Mouse (Mus musculus) neural tube, embryonic 12.5 days (tissue): ENCODE measurements around the gene Aknad1. TPM values are rescaled to one million over a fixed set of nuclear protein-coding genes. Genes with fewer than 3 reads are reported as not detected.

Source experiments
- polyA plus RNA-seq: library from polyadenylated mRNA; unstranded; fragments of >200 nt; fragmentation: Nextera tagmentation; extraction: Ambion mirVana; gene quantifications from 2 replicates; pipeline ENCODE4 v1.2.1, GENCODE M21; 2016

Gene Aknad1
- polyA plus RNA-seq, 1 experiment from 2014 or later: 0.08 TPM

Other genes with a start within 250 kb of the Aknad1 start
- gene 1700013F07Rik, start 205.5 kb upstream of the Aknad1 start, polyA plus RNA-seq: 0.32 TPM in 1 of 2 replicates, not detected in the other
- gene 5330417C22Rik, start 203.1 kb upstream of the Aknad1 start, polyA plus RNA-seq: 4.6 TPM in 2 replicates
- 55.3 and 56.7 TPM in 2 replicates for gene Tmem167b, start 177.2 kb upstream of the Aknad1 start, polyA plus RNA-seq
- gene Taf13, start 168.0 kb upstream of the Aknad1 start, polyA plus RNA-seq: 72.6 and 77.8 TPM in 2 replicates
- 66.6 and 72.1 TPM in 2 replicates for gene Wdr47, start 148.4 kb upstream of the Aknad1 start, polyA plus RNA-seq
- gene Clcc1, start 85.7 kb upstream of the Aknad1 start, polyA plus RNA-seq: 46.9 and 48.8 TPM in 2 replicates
- 83.7 and 83.9 TPM in 2 replicates for gene Gpsm2, start 17.3 kb upstream of the Aknad1 start, polyA plus RNA-seq
- gene Stxbp3, start 100.9 kb downstream of the Aknad1 start, polyA plus RNA-seq: 21.0 and 21.4 TPM in 2 replicates
- 0.05 TPM in 1 of 2 replicates, not detected in the other for gene Fndc7, start 150.3 kb downstream of the Aknad1 start, polyA plus RNA-seq
- 76.6 and 78.9 TPM in 2 replicates for gene Prpf38b, start 172.1 kb downstream of the Aknad1 start, polyA plus RNA-seq
- 0.71 and 0.74 TPM in 2 replicates for gene Henmt1, start 200.2 kb downstream of the Aknad1 start, polyA plus RNA-seq
- gene Gm9857, start 200.8 kb downstream of the Aknad1 start, polyA plus RNA-seq: not detected in 2 replicates